Mouse (Mus musculus) layer of hippocampus, postnatal 10 days (tissue): ENCODE measurements around the gene Fam133b. TPM values are rescaled to one million over a fixed set of nuclear protein-coding genes. Genes with fewer than 3 reads are reported as not detected.
A peak's percentile ranks its signal among the peaks of the same experiment; 100 is the strongest.

Experiments used
- DNase-seq, 2 experiments: peaks; one replicate each; pipeline ENCODE4 v3.0.0; 2021; ENCODE audit warnings: low spot score in 2 of 2
- long read RNA-seq: library from polyadenylated mRNA; stranded (forward); transcript quantifications from one replicate; pipeline ENCODE4 v2.0.0, GENCODE M21; 2023
- total RNA-seq, 2 experiments: library from RNA; stranded (reverse); gene quantifications; 2 replicates each; pipeline ENCODE4 v1.2.3; 2021

Fam133b gene
- total RNA-seq: 10 to 100 TPM; 41.7 to 42.1 TPM
- long read RNA-seq, transcript Fam133b-201 (11 exons, 1,491 nt): major isoform, 31 of 42 reads
- long read RNA-seq, partial matches to known transcripts: 3 of 42 reads
- long read RNA-seq, other reads (novel, unspliced or antisense): 3 of 42 reads

- DNase-seq: peak; percentile 99
Observed at GRCm38 (mm10) chr5:3543629-3544479, at the start of gene Fam133b. Gene Fam133b (plus strand): TSS chr5:3543833.

GRCm38 (mm10) chr5:3493968-3494367 is 49.7 kb upstream of the Fam133b start:
- DNase-seq: no peak

DNA sequence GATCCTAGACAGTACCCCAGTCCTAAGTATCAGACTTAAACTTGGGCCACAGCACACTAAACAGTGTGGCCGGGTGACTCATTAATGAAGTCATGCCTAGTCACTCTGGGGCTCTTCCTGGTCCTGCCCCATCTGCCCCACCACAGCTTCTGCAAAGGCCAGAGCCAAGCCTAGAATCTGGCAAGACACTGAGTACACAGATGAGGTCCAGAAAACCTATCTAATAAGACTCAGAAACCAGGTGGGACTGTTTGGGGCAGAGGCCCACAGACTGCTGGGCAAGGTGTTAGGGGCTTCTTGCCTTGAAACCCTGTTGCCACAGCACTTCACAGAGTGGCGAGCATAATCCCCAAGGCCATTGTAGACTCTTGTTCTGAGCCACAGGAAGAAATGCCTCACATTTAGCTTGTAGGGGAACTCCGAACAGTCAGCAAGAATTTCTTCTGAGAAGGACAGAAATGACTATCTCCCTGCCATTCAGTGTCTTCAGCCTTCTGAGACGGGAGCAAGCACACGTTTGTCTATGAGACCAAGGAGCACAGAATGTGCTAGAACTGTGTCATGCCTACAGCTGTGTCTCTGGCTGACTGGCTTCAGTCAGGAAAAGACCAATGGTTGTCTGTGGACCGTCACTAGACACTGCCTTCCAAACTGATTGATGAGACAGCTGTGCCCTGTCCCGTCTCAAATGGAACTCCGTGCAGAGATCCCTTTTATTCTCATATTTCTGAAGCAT is 49.0 kb upstream of the Fam133b start:
- DNase-seq: no peak

- no peak for DNase-seq
Observed at GRCm38 (mm10) chr5:3497505-3497925, 46.1 kb upstream of the Fam133b start.

- no peak for DNase-seq
Observed at GRCm38 (mm10) chr5:3500298-3500697, 43.3 kb upstream of the Fam133b start.

DNA sequence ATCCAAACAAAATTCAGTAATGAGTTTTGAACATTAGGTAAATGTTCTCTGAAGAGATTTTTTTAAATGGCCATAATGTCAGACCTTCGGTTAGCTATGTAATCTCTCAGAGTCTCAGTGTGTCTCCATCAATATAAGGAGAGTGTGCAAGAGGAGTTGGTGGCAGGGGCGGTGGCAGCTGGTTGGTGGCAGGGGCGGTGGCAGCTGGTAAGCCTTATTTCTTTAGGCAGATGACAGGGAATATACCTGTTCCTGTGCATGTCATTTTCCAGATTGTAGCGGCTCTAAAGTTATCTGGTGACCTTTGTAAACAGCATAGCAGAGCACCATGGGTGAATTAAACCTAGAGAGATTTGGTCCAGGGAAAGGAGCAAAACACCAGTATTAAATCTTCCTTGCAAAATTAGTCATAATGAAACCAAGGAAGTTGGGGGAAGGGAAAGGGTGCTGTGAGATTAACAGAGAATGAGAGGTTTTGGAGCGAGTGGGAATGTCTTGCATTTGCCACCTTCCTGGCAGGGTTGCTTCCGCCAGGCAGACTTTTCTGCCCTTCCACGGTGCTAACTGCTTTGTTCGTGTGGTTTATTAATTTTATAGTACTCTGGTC is 42.6 kb upstream of the Fam133b start:
- no peak for DNase-seq

DNA sequence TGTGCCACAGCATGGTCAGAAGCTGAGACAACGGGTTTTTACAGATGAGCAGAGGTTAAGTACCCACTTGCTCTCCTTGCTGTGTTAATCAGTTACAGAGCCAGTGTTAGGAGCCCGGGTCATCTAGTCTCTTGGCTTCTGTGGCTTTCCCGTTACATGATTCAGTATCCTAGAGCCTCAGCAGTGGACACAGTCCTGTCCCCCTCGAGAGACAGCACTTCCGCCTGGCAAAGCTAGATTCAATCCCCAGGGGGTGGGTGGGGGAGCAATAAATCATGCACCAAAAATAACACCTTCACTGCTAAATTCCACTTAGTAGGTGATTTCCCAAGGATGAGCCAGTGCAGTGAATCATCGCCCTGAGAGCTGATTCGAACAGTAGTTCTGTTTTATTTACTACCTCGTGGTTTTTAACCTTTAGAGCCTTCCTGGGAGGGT is 42.0 kb upstream of the Fam133b start:
- no peak for DNase-seq

- no peak for DNase-seq
Observed at GRCm38 (mm10) chr5:3502610-3503350, 40.9 kb upstream of the Fam133b start.

DNA sequence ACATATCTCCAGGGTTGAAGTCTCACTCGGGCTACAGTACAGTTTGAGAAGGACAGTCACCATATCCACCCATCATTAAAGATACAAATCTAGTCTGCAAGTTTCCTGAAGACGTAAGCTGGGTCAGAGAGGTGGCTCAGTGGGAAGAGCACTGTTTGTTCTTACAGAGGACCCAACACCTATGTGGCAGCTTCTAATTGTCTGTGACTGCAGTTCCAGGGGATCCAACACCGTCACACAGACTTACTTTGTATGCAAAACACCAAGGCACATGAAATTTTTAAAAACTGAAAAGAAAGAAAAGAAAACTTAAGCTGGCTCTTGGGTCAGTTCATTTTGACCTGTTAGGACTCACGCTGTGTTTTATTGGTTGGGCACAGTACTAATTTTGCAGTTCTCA is 40.3 kb upstream of the Fam133b start:
- DNase-seq: no peak

- DNase-seq: no peak
Observed at GRCm38 (mm10) chr5:3503836-3504323, 39.8 kb upstream of the Fam133b start.

GRCm38 (mm10) chr5:3504453-3504852 is 39.2 kb upstream of the Fam133b start:
- no peak for DNase-seq

GRCm38 (mm10) chr5:3505553-3505952 is 38.1 kb upstream of the Fam133b start:
- no peak for DNase-seq

DNA sequence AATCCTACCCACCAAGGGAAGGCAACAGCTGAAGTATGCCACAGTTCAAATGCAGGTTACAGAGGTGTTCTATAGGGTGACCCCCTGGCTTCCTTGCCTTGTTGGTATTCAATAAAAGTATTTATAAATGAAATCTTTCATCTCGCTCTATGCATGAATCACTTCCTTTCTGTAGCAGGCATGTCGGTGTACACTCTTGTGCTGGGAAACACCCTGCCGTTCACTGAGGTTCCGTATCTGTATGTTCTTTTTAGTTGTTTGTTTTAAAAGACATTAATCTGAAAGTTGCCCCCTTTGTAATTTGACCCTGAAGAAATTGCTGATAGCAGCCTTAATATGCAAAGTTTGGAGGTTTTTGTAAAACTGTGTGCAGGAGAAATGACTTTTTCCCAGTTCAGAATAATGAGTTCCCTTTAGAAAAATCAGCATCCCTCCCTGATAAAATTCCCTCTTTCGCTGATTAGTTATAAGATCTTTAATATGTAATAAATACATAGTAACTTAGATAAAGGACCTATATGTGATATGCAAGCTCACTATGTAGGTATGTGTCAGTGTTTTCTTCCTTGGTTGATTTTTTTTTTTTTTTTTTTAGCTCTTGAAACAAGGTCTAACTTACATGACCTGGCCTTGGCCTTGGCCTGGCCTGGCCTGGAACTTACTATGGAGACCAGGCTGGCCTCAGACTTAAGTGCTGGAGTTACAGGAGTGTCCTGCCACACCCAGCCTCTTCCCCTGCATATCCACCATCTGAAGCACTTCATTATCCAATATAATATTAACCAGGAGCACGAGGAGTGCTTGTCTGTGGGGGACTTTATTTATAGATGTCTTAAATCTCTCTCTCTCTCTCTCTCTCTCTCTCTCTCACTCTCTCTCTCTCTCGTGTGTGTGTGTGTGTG is 34.9 kb upstream of the Fam133b start:
- no peak for DNase-seq

GRCm38 (mm10) chr5:3509503-3509902 is 34.1 kb upstream of the Fam133b start:
- DNase-seq: no peak

- no peak for DNase-seq
Observed at GRCm38 (mm10) chr5:3511097-3511795, 32.4 kb upstream of the Fam133b start.

- no peak for DNase-seq
Observed at GRCm38 (mm10) chr5:3512584-3512983, 31.0 kb upstream of the Fam133b start.

- DNase-seq: no peak
Observed at GRCm38 (mm10) chr5:3514901-3515311, 28.7 kb upstream of the Fam133b start.

DNA sequence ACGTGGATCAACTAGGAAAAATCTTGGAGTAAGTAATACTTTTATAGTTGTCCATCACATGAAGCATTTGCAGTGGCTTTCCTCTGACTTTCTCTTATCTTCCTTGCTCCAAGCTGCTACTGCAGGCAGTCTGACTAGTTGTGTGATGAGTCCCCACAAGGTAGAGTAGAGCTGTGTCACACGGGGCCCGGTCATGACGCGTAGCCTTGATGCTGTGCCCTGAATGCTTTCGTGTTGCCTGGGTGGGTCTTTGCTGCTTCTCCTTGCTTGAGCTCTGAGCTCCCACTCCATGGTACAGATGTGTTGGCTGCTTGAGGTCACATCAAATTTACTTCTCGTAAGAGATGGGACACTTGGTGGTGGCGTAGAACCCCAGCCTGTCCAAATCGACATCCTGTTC is 28.2 kb upstream of the Fam133b start:
- no peak for DNase-seq

DNA sequence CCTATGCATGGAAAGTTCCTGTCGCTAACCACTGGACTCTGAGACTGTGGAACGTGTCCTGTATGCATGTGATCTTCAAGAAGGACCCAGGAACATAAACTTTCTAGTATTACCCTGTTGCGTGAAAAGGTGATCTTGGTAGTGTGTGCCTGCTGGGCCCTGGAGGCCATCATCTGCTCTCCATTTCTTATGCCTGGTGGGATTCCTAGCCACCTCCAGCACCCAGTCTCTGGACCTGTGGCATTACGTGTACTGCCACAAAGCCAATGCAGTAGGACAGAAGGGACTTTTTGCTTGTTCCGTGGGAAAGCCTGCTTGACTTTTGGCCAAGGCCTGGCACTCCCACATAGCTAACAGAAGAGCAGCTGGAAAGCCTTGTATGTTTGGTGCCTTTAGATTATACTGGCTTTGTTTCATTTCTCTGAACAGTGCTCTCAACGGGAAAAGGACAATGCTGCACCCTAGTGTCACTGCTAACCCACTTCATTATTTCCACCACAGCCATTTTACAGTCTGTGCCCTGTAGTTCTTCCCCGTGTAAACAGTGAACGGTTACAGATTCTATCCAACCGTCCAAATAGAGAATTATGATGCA is 27.1 kb upstream of the Fam133b start:
- peak; percentile 54 to 68 for DNase-seq
